Mouse (Mus musculus) cerebellum, adult 2 months (tissue): ENCODE data around the gene Anapc11.

Source experiments
- CTCF ChIP-seq: fragments of 200-500 bp; IDR thresholded peaks from 2 replicates; pipeline ENCODE4 v1.5.1; 2011; ENCODE audit warnings: low read depth, mild to moderate bottlenecking, control low read depth, low read length, moderate library complexity, borderline replicate concordance; ENCODE audit not compliant: insufficient read depth
- POLR2A ChIP-seq: fragments of 200-500 bp; IDR thresholded peaks from 2 replicates; pipeline ENCODE4 v1.6.1; 2011; ENCODE audit warnings: low read length, control low read depth, borderline replicate concordance; ENCODE audit not compliant: insufficient read depth

- TF ChIP-seq POLR2A (no peak), CTCF (no peak)
Observed at GRCm38 (mm10) chr11:120597240-120598235, 683 bp upstream of the Anapc11 start.
